Mouse (Mus musculus) embryo, embryonic 10.5 days (tissue): Measurements from ENCODE around the gene Adgrd1.

Experiments used
- DNase-seq: peaks from one replicate; pipeline ENCODE4 v3.0.0-alpha.2; 2015; ENCODE audit warnings: low spot score

Gene Adgrd1

GRCm38 (mm10) chr5:129096511-129096910 is at the start of gene Adgrd1:
Adgrd1 (plus strand) TSS chr5:129096750.
- no peak for DNase-seq

GRCm38 (mm10) chr5:129049372-129049771 is 47.2 kb upstream of the Adgrd1 start:
- peak; percentile 67 for DNase-seq

- no peak for DNase-seq
Observed at GRCm38 (mm10) chr5:129051910-129052309, 44.6 kb upstream of the Adgrd1 start.

- DNase-seq: peak; percentile 59
Observed at GRCm38 (mm10) chr5:129052636-129053355, 43.8 kb upstream of the Adgrd1 start.

- no peak for DNase-seq
Observed at GRCm38 (mm10) chr5:129054675-129055284, 41.8 kb upstream of the Adgrd1 start.

- DNase-seq: peak; percentile 19
Observed at GRCm38 (mm10) chr5:129059116-129059515, 37.4 kb upstream of the Adgrd1 start.

- peak; percentile 87 for DNase-seq
Observed at GRCm38 (mm10) chr5:129061579-129061978, 35.0 kb upstream of the Adgrd1 start.

GRCm38 (mm10) chr5:129063037-129063791 is 33.3 kb upstream of the Adgrd1 start:
- DNase-seq: peak; percentile 89

GRCm38 (mm10) chr5:129063792-129064087 is 32.8 kb upstream of the Adgrd1 start:
- DNase-seq: no peak

GRCm38 (mm10) chr5:129064186-129064585 is 32.4 kb upstream of the Adgrd1 start:
- DNase-seq: peak; percentile 14

GRCm38 (mm10) chr5:129065301-129065700 is 31.2 kb upstream of the Adgrd1 start:
- DNase-seq: no peak

- no peak for DNase-seq
Observed at GRCm38 (mm10) chr5:129065946-129066345, 30.6 kb upstream of the Adgrd1 start.

GRCm38 (mm10) chr5:129066541-129067230 is 29.9 kb upstream of the Adgrd1 start:
- DNase-seq: no peak

- no peak for DNase-seq
Observed at GRCm38 (mm10) chr5:129067231-129067834, 29.2 kb upstream of the Adgrd1 start.

- no peak for DNase-seq
Observed at GRCm38 (mm10) chr5:129071761-129072280, 24.7 kb upstream of the Adgrd1 start.

GRCm38 (mm10) chr5:129073404-129073803 is 23.1 kb upstream of the Adgrd1 start:
- DNase-seq: no peak

- DNase-seq: no peak
Observed at GRCm38 (mm10) chr5:129076098-129076497, 20.5 kb upstream of the Adgrd1 start.

GRCm38 (mm10) chr5:129077240-129077639 is 19.3 kb upstream of the Adgrd1 start:
- no peak for DNase-seq

GRCm38 (mm10) chr5:129081521-129081920 is 15.0 kb upstream of the Adgrd1 start:
- no peak for DNase-seq

- no peak for DNase-seq
Observed at GRCm38 (mm10) chr5:129085153-129085552, 11.4 kb upstream of the Adgrd1 start.

- no peak for DNase-seq
Observed at GRCm38 (mm10) chr5:129092345-129093065, 4.0 kb upstream of the Adgrd1 start.
